Mouse (Mus musculus): ENCODE measurements around the gene Inpp5d. TPM values are rescaled to one million over a fixed set of nuclear protein-coding genes. Genes with fewer than 3 reads are reported as not detected.

Inpp5d gene
- total RNA-seq, 2 experiments from 2014 or later, result 17.3 to 24.4 TPM

DNA sequence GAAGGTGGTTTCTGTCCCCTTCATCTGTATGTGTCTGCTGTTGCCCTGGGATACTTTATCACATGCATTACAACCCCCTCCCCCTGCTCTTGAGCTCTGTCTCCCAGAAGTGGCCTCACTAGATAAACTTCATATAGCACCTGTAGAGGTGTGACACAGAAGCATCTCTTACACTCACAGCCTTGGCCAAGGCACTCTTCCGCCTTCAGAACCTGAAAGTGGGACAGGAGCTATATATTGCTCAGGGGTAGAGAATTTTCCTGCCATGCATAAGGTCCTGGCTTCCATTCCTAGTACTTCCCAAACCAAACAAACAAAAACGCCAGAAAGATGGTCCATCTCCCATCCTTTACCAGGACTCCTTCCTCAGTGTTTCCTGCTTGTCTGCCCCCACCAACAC lies 84.1 kb downstream of the Inpp5d start:
- DNase-seq, result no peak

- DNase-seq, result no peak
Observed at GRCm38 (mm10) chr1:87706361-87706760, 86.2 kb downstream of the Inpp5d start.

GRCm38 (mm10) chr1:87709020-87709419 lies 88.9 kb downstream of the Inpp5d start:
- DNase-seq, result no peak

GRCm38 (mm10) chr1:87709661-87710270 lies 89.7 kb downstream of the Inpp5d start:
- DNase-seq, result no peak

GRCm38 (mm10) chr1:87711938-87712613 lies 92.0 kb downstream of the Inpp5d start:
- no peak for DNase-seq

GRCm38 (mm10) chr1:87712614-87712971 lies 92.5 kb downstream of the Inpp5d start:
- DNase-seq, result no peak

- peak in 1 of 2 experiments; percentile 41 for DNase-seq
Observed at GRCm38 (mm10) chr1:87721382-87721781, 101.3 kb downstream of the Inpp5d start.

DNA sequence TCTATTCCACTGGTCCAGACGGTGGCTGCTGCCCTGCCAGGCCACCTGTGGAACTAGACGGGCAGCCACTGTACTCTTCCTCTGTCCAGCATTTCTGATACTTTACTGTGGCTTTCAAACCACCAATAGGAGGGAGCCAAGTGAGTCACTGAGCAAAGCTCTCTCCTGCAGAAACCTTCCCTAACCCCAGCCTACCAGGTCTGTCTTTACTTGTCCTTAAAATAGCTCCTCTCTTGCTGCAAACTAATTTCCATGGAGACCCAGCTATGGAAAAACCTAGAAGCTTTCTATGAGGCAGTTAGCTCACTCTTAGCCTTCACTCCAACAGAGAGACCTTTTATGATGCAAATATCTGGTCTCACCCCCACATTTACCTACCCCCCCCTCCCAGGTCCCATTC lies 102.0 kb downstream of the Inpp5d start:
- no peak for DNase-seq

- DNase-seq, result no peak
Observed at GRCm38 (mm10) chr1:87723351-87723750, 103.2 kb downstream of the Inpp5d start.

- DNase-seq, result no peak
Observed at GRCm38 (mm10) chr1:87729070-87729469, 109.0 kb downstream of the Inpp5d start.

DNA sequence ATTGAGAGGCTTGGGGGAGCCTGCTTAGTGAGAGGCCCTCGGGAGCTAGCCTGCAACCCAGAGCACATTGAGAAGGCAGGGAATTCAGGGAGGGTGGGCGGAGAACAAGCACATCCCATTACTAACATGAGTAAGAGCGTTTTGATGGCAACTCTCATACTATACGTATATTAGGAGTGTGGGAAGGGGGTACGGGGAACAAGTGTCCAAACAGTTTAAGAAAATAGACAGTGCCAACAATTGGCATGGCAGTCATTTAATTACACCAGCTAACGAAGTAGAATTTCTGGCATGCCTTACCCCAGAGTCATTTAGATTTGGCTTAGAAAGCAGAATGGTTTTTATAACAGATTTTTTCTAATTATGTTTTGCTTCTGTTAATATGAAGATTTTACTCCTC lies 109.7 kb downstream of the Inpp5d start:
- DNase-seq, result no peak

- no peak for DNase-seq
Observed at GRCm38 (mm10) chr1:87730271-87730670, 110.2 kb downstream of the Inpp5d start.

GRCm38 (mm10) chr1:87733212-87733611 lies 113.1 kb downstream of the Inpp5d start:
- DNase-seq, result peak; percentile 14 to 22

DNA sequence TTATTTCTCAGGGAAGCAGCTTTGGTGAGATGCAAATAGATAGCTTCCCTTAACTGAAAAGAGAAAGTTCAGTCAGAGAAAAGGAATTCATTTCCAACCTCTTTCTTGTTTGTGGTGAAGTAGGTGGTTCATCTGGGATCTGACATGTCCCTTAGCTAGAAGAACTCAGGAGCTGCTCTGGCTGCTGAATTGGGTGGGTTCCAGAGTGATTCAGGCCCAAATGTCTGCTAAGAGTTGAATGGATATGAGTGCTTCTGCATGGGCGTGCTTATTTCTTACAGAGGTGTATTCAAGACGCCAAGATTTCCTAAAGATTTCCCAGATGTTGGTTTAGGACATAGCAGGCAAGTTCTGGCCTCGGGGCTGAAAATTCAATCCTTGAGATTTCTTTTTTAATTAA lies 114.0 kb downstream of the Inpp5d start:
- DNase-seq, result no peak

GRCm38 (mm10) chr1:87740584-87741290 lies 120.6 kb downstream of the Inpp5d start:
- DNase-seq, result peak in 1 of 2 experiments; percentile 30

- no peak for DNase-seq
Observed at GRCm38 (mm10) chr1:87749360-87749973, 129.4 kb downstream of the Inpp5d start.

DNA sequence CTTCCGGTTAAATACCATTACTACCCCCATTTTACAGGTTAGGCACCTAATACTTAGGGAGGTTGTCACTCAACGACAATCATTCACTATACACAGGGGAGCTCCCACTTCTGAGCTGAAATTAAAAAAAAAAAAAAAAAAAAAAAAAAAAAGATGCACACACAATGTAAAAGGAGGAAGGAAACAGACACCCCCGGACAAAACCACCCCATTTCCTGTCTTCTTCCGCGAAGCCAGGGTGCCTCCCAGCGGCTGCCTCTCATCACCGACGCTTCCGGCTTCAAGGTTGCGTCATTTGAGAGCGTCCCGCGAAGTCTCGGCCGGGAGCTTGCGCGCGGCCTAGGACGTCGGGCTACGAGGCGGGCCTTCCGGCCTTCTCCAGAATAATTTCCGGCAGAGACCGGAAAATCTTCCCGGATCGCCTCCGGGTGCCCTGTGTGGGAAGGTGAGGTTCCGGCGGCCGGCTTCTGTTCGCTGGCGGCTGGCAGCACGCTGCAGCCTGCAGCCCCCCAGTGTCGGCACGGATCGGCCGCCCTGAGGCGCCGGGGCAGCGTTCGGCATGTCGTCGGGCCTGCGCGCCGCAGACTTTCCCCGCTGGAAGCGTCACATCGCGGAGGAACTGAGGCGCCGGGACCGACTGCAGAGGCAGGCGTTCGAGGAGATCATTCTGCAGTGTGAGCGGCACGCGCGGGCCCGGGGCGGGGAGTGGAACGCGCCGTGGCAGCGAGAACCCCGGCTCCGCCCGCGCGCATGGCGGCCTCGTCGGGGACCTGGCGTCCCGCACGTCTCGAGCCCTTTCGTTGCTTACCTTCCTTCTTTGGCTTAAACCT lies 135.7 kb downstream of the Inpp5d start, which contains the start of gene Atg16l1:
Atg16l1 (plus strand) TSS at position 230 of the 830 bp plus-strand sequence.
- peak; percentile 96 to 97 for DNase-seq

- no peak for DNase-seq
Observed at GRCm38 (mm10) chr1:87763821-87764220, 143.7 kb downstream of the Inpp5d start.

- DNase-seq, result no peak
Observed at GRCm38 (mm10) chr1:87765741-87766140, 145.6 kb downstream of the Inpp5d start.

- DNase-seq, result peak in 1 of 2 experiments; percentile 26
Observed at GRCm38 (mm10) chr1:87766233-87766632, 146.1 kb downstream of the Inpp5d start.

- DNase-seq, result no peak
Observed at GRCm38 (mm10) chr1:87769263-87769662, 149.2 kb downstream of the Inpp5d start.
